Mouse (Mus musculus) stomach, embryonic 14.5 days (tissue): ENCODE data around the gene Wdr44. TPM values are rescaled to one million over a fixed set of nuclear protein-coding genes. Genes with fewer than 3 reads are reported as not detected.

Experiments
- ATAC-seq: fragments of 200-750 bp; cut with Nextera tagmentation; 2 replicates; pipeline ENCODE4 v1.8.0; 2017; ENCODE audit warnings: low read depth, moderate TSS enrichment; ENCODE audit not compliant: insufficient number of reproducible peaks, insufficient read depth, low FRiP score
- H3K27ac ChIP-seq: fragments of 300-500 bp; sonication (generic); 2 replicates; pipeline ENCODE4 v1.5.1; 2014; ENCODE audit warnings: mild to moderate bottlenecking, low read length, moderate library complexity, mixed read lengths
- H3K27me3 ChIP-seq: fragments of 300-500 bp; sonication (generic); 2 replicates; pipeline ENCODE4 v1.6.1; 2014; ENCODE audit warnings: low read length, control low read depth, mixed read lengths; ENCODE audit not compliant: control insufficient read depth, insufficient read depth
- H3K36me3 ChIP-seq: fragments of 300-500 bp; sonication (generic); 2 replicates; pipeline ENCODE4 v1.6.1; 2014; ENCODE audit warnings: mild to moderate bottlenecking, control low read depth, low read length, moderate library complexity, mixed read lengths; ENCODE audit not compliant: control insufficient read depth, insufficient read depth
- H3K4me1 ChIP-seq: fragments of 300-500 bp; sonication (generic); 2 replicates; pipeline ENCODE4 v1.6.1; 2014; ENCODE audit warnings: low read length, control low read depth, mixed read lengths; ENCODE audit not compliant: control insufficient read depth, insufficient read depth
- H3K4me2 ChIP-seq: fragments of 300-500 bp; sonication (generic); replicated peaks from 2 replicates; pipeline ENCODE4 v1.6.1; 2014; ENCODE audit warnings: low read depth, low read length, control low read depth
- H3K4me3 ChIP-seq: fragments of 300-500 bp; sonication (generic); 2 replicates; pipeline ENCODE4 v1.5.1; 2014; ENCODE audit warnings: low read depth, low read length, control low read depth
- H3K9ac ChIP-seq: fragments of 300-500 bp; sonication (generic); replicated peaks from 2 replicates; pipeline ENCODE4 v1.6.1; 2014; ENCODE audit warnings: low read depth, mild to moderate bottlenecking, control low read depth, low read length, moderate library complexity, mixed read lengths
- H3K9me3 ChIP-seq: fragments of 300-500 bp; sonication (generic); 2 replicates; pipeline ENCODE4 v1.6.1; 2016; ENCODE audit warnings: low read depth, low read length, control low read depth; ENCODE audit not compliant: control insufficient read depth
- WGBS: fragments of 180-500 bp; shearing (Covaris S2); extraction: QIAGEN DNeasy Blood & Tissue Kit; methylation state at CpG from one replicate; pipeline ENCODE4 v1.1.7; 2014; 5-methylcytosine and 5-hydroxymethylcytosine counted together
- polyA plus RNA-seq: library from polyadenylated mRNA; unstranded; fragments of >200 nt; fragmentation: Nextera tagmentation; extraction: Ambion mirVana; gene quantifications from 2 replicates; pipeline ENCODE4 v1.2.1, GENCODE M21; 2014

Wdr44 gene
- 8.6 and 9.7 TPM in 2 replicates for polyA plus RNA-seq

DNA sequence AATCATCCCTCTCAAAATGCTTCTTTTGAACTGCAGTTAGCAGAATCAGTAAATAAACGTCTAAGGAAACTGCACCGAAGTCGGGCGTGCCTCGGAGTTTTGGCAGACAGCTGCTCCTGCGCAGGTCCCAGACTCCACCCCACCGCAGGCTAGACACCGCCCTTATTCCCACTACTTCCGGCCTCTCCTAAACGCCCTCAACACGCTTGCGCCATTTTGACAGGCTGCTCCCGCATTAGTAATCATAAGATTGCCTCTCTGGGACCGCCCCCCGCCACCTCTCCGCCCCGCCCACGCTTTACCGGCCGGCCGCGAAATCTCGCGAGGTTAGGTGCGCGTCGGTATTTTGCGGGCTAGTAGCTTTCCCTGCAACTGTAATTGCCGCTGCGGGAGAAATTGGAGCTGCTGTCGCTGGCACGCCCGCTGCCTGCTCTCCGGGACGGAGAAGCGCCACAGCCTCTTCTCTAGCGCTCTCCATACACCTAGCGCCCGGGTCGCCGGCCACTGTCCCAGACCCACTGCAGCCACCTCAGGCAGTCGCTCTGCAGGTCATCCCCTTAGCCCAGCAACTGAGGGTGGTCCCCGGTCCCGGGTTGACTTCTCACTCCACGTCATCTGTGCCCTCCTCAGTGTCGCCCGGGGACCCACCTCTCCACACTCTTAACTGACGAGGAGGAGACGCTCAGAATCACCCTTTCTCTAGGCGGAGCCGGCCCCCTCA lies at the start of gene Wdr44:
Gene Wdr44, plus strand, starts transcription at position 330 of the 721 bp plus-strand sequence.
- ATAC-seq, result peak; percentile 100
- Histone ChIP-seq H3K9me3 (no peaks in the 10 kb centered on the region), H3K36me3 (no peaks in the 10 kb centered on the region), H3K27ac (peak within 1 kb of the TSS; percentile 69; the same call in 1 of the 2 replicates), H3K9ac (peak within 1 kb of the TSS; percentile 46; the same call in 1 of the 2 replicates), H3K4me2 (peak within 1 kb of the TSS; percentile 43), H3K27me3 (no peaks in the 10 kb centered on the region), H3K4me1 (no peaks in the 10 kb centered on the region), H3K4me3 (peak within 1 kb of the TSS; percentile 50)
- WGBS, result 10% methylated on average over 51 of the region's 51 CpGs

DNA sequence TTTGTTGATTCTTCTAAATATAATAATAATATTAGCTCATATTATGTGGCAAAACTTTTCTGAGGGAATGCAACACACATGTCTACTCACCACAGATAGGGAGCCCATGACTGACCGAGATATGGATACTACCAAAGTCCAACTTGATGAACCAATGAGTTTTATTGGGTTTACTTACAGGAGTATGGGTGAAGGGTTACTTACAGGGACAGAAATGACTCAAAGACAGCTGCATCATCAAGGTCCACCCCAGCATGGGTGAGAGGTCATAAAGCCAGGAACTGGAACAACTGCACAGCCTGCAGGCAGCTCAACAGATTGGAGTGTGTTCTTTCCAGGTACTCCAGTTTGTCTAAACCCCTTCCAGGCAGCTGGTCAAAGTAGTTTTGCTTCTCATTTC lies 44.5 kb upstream of the Wdr44 start:
- Histone ChIP-seq H3K4me2 (no peak overlapping the region), H3K27ac (no peak overlapping the region), H3K27me3 (no peaks in the 10 kb centered on the region), H3K36me3 (no peaks in the 10 kb centered on the region), H3K9me3 (no peaks in the 10 kb centered on the region), H3K4me3 (no peak overlapping the region), H3K9ac (no peak overlapping the region), H3K4me1 (no peaks in the 10 kb centered on the region)
- no peak for ATAC-seq
- 79% methylated on average over 1 of the region's 1 CpGs for WGBS

DNA sequence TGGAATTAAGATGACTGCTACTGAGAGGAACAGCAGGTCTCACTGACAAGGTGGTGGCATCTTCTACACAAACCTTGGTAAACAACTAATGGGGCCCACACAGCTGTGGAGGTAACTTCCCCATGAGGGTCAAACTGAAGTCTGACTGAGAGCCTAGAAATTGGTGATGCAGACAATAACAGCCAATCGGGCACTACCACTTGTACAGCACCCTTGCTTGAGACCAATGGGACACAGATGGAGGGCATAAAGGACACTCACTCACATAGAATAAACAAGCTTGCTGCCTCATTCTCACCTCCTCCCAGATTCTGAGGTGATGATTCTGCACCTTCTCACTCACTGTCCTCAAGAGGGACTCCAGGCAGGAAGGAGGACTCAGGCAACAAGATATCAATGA lies 30.6 kb upstream of the Wdr44 start:
- no peaks in the 10 kb centered on the region for H3K4me1 ChIP-seq
- H3K4me2 ChIP-seq, result no peak overlapping the region
- 88% methylated on average over 1 of the region's 1 CpGs for WGBS
- no peak overlapping the region for H3K27ac ChIP-seq
- no peaks in the 10 kb centered on the region for H3K27me3 ChIP-seq
- H3K36me3 ChIP-seq, result no peaks in the 10 kb centered on the region
- no peak for ATAC-seq
- no peaks in the 10 kb centered on the region for H3K9me3 ChIP-seq
- no peak overlapping the region for H3K4me3 ChIP-seq
- no peak overlapping the region for H3K9ac ChIP-seq

DNA sequence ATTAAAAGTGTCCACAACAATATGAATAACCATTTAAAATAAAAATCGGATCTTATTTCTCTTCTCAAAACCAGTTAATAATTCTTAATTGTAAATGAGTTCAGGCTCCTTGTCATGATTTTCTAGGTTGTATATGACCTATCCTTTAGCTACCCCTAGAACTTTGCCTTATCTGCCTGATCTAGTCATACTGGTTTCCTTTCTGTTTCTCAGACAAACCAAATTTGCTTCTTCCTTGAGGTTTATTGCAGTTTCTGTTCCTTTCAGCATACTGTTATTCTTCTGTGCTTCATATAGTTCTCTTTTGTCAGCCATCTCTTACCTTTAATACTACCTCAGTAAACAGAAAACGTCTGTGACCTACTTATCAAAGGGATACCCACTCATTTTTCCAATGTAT lies 19.7 kb upstream of the Wdr44 start:
- H3K27me3 ChIP-seq, result no peaks in the 10 kb centered on the region
- 77% methylated on average over 2 of the region's 2 CpGs for WGBS
- H3K9me3 ChIP-seq, result no peaks in the 10 kb centered on the region
- no peak overlapping the region for H3K4me3 ChIP-seq
- no peaks in the 10 kb centered on the region for H3K4me1 ChIP-seq
- no peak overlapping the region for H3K4me2 ChIP-seq
- H3K27ac ChIP-seq, result no peak overlapping the region
- no peak for ATAC-seq
- H3K36me3 ChIP-seq, result no peaks in the 10 kb centered on the region
- H3K9ac ChIP-seq, result no peak overlapping the region

DNA sequence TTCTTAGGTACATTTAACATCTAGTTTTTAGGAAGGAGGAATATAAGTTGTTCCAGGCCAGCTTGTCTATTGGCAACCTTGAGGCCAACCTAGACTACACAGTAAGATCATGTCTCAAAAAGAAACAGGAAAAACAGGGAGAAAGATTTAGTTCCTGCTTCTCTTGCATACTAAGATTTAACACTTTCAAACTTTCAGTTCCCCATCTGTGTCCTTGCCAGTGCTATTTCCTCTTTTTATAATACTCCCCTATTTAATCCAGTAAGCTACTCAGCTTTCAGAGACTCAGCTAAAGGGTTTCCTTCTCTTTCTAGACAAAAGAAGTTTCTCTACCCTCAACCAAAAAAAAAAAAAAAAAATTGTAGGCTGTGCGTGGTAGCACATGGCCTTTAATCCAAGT lies 17.4 kb upstream of the Wdr44 start:
- H3K4me2 ChIP-seq, result no peak overlapping the region
- WGBS, result 83% methylated on average over 1 of the region's 1 CpGs
- no peak overlapping the region for H3K9ac ChIP-seq
- no peaks in the 10 kb centered on the region for H3K4me1 ChIP-seq
- H3K27ac ChIP-seq, result no peak overlapping the region
- H3K9me3 ChIP-seq, result no peaks in the 10 kb centered on the region
- H3K36me3 ChIP-seq, result no peaks in the 10 kb centered on the region
- no peak overlapping the region for H3K4me3 ChIP-seq
- H3K27me3 ChIP-seq, result no peaks in the 10 kb centered on the region
- ATAC-seq, result no peak

DNA sequence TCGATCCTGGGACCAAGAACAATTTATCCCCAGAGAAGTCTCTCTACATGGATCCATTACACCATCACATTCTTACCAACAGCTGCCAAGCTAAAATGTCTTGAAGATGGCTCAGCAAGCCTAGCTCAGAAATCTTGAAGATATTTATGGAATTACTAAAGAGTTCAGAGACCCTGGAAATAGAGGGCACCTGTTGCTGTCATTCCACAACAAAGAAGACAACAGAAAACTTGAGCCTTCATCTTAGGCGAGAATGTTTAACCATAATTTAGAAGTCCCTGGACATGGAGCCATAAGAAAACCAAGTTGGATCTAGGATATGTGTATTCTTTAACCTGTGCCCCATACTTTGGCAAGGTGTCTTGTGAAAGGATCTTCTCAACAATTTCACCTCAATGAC lies 16.3 kb upstream of the Wdr44 start:
- Histone ChIP-seq H3K4me1 (no peaks in the 10 kb centered on the region), H3K36me3 (no peaks in the 10 kb centered on the region), H3K9ac (no peak overlapping the region), H3K4me3 (no peak overlapping the region), H3K27me3 (no peaks in the 10 kb centered on the region), H3K9me3 (no peaks in the 10 kb centered on the region), H3K4me2 (no peak overlapping the region), H3K27ac (no peak overlapping the region)
- ATAC-seq, result no peak
- 68% methylated on average over 2 of the region's 2 CpGs for WGBS

DNA sequence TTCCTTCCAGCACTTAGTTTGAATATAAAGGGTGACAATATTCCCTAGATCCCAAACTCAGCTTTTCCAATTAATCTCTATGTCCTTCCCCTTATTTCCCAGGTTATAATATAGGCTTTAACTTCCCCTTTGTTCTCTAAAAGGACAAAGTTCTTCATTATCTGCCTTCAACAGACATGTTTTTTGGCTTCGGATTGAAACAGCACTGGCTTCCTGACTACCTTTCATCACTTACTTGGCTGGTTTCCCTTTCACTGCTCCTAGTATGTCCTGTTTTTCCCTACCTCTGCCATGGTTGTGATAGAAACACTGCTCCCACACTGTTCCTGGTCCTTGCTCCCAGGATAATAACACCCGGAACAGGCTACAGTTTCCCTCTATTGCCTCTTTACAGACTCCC lies 15.3 kb upstream of the Wdr44 start:
- H3K27ac ChIP-seq, result no peak overlapping the region
- no peaks in the 10 kb centered on the region for H3K36me3 ChIP-seq
- no peak overlapping the region for H3K4me3 ChIP-seq
- ATAC-seq, result no peak
- H3K4me1 ChIP-seq, result no peaks in the 10 kb centered on the region
- no peaks in the 10 kb centered on the region for H3K9me3 ChIP-seq
- no peak overlapping the region for H3K4me2 ChIP-seq
- H3K27me3 ChIP-seq, result no peaks in the 10 kb centered on the region
- 71% methylated on average over 2 of the region's 2 CpGs for WGBS
- no peak overlapping the region for H3K9ac ChIP-seq

DNA sequence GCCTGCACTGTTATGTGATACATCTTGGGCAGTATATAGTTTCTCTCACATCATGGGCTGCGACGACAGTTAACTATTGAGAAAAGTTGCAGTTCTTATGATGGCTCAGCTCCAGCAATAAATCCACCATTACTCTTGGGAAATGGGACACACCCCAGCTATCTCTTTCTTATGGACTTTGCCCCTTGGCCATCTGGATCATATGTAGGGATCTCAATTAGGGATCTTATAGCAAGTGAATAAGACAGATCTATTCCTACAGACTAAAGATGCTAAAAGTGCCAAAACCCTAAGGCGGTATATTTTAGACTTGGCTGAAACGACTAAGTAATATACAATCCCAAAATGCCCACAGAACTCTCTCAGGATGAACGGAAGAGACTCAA lies 522 bp upstream of the Wdr44 start:
- Histone ChIP-seq H3K4me1 (no peaks in the 10 kb centered on the region), H3K36me3 (no peaks in the 10 kb centered on the region), H3K9me3 (no peaks in the 10 kb centered on the region), H3K9ac (no peak overlapping the region), H3K27me3 (no peaks in the 10 kb centered on the region), H3K4me3 (peak overlapping the region; percentile 50), H3K27ac (no peak overlapping the region), H3K4me2 (peak overlapping the region; percentile 34; the same call in 1 of the 2 replicates)
- no peak for ATAC-seq
- WGBS, result 15% methylated on average over 5 of the region's 5 CpGs
